Mouse (Mus musculus): ENCODE data around the gene Wt1. TPM values are rescaled to one million over a fixed set of nuclear protein-coding genes. Genes with fewer than 3 reads are reported as not detected.
A peak's percentile ranks its signal among the peaks of the same experiment; 100 is the strongest.

Gene Wt1
- not detected in 2 replicates for total RNA-seq (2015)
- total RNA-seq (2017), result not detected in 2 replicates

DNA sequence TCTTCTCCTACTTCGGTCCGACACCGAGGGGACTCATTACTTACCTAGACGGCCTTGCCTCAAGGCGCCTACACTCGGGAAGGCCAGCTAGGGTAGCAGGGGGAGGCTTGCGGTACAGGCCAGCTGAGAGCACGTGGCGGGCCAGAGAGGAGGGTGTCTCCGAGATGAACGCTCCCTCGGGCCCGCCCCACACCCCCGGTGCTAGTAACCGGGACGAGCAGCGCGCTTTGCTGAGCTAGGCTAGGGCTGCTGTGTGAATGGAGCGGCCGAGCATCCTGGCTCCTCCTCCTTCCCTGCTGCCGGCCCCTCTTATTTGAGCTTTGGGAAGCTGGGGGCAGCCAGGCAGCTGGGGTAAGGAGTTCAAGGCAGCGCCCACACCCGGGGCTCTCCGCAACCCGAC lies at the start of gene Wt1:
Wt1 (plus strand) TSS at position 251 of the 400 bp plus-strand sequence.
- no peak for ATAC-seq (replicated peaks; ENCODE audit: poor library complexity)

DNA sequence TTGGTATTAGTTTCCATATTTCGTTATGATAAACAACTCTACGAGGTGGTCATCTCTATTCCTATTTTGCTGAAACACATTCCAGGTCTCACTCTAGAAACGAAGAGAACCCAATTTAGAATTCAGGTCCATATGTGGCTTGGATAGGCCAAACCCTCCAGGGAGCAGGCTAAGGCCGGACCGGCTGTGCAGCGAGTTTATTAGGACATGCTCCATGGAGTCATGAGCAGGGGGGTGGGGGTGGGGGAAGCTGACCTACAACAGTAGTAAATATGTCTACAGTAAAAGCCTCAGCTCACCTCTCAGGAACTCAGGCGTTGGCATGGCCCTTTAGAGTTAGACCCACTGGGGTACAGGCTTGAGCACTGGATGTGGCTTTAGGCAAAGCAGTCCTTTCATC lies 49.2 kb upstream of the Wt1 start:
- ATAC-seq (replicated peaks; ENCODE audit: poor library complexity), result no peak

DNA sequence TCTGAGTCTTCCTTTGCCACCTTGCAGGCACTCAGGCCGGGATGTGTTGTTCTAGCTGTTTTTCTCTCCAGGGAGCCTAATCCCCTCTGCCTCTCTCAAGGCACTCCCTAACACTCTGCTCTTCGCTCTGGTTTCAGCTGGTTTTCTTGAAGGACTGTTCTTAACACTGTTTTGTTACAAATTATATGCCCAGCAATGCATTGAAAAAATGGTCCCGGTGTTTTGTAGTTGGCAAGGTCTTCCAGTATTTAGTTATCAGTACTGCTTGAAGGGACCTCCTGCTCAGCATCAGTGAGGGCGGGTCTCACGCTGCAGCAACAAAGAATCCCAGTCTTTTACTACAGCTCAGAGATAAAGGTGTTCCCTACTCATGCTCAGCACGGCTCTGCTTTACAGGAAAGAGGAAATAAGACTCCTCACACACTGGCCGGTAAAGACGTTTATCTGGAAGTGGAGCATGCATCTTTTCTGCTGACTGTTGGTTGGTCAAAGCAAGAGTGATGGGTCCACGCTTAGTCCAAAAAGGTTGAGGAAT lies 44.0 kb upstream of the Wt1 start:
- ATAC-seq (replicated peaks; ENCODE audit: poor library complexity), result no peak

DNA sequence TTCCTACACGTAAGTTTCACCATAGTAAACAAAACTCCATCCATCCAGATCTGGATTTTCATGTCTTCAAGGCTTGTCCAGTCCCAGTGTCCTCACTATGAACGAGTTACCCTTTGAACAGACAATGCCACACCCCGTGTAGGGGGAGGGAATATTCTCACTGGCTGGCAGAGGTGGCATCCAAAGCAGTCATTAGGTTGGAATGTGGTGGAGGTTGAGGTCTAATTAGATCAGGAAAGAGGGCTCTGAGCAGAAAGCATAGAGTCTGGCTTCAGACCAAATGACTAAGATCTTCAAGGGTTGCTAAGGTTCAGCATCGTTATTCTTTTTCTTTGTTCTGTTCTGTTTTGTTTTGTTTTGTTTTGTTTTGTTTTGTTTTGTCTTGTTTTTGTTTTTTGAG lies 42.3 kb upstream of the Wt1 start:
- ATAC-seq (replicated peaks; ENCODE audit: poor library complexity), result no peak

DNA sequence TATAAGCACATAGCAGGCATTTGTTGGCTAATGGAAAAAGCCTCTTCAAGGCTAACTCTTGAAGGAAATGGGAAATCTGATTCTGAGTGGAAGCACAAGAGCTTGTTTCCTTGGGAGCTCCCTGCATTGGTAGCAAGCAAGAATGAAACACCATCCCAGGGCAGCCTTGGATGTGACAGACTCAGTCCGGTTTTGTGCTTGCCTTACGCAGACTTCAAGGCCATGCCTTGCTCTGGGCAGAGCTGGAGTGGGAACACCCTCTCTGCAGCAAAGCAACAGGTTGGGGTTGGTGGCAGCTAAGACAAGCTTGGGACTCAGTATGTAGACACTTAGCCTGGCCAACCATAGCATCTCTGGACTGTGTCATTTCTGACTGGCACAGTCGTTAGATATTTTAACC lies 40.2 kb upstream of the Wt1 start:
- no peak for ATAC-seq (replicated peaks; ENCODE audit: poor library complexity)

DNA sequence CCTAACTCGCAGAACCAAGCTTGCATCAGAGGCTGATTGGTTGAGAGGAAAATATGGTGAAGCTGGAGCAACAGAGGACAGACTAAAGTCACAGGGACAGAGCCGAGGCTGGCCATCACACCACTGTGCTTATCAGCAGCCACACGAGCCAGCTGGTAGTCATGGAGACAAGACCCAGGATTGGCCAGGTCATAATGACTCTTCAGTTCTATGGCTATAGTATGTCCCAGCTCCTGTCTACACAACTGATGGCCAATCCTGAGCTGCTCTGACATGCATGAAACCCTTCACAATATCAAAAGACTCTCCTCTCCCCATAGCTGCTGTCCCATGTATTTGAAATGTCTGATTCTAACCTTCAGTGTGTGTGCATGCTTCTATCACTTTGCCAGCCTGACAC lies 38.3 kb upstream of the Wt1 start:
- no peak for ATAC-seq (replicated peaks; ENCODE audit: poor library complexity)

DNA sequence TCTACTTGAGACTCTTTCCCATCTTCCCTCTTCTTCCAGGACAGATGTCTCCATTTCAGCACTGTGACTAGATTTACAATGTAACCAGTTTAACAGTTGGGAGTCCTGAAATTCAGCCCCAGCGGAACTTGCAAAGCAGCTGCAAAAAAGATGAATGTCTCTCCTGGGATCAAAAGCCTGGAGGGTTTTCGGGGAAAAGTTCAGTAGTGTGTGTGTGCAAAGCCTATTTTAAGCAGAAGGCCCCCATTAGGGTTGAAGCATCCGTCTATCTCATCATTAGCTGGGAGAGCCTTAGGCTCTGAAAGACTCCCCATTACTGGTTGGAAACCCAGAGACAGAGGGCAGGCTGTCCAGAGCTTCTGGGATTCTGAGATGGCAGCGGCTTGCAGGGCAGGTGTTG lies 37.2 kb upstream of the Wt1 start:
- ATAC-seq (replicated peaks; ENCODE audit: poor library complexity), result no peak

DNA sequence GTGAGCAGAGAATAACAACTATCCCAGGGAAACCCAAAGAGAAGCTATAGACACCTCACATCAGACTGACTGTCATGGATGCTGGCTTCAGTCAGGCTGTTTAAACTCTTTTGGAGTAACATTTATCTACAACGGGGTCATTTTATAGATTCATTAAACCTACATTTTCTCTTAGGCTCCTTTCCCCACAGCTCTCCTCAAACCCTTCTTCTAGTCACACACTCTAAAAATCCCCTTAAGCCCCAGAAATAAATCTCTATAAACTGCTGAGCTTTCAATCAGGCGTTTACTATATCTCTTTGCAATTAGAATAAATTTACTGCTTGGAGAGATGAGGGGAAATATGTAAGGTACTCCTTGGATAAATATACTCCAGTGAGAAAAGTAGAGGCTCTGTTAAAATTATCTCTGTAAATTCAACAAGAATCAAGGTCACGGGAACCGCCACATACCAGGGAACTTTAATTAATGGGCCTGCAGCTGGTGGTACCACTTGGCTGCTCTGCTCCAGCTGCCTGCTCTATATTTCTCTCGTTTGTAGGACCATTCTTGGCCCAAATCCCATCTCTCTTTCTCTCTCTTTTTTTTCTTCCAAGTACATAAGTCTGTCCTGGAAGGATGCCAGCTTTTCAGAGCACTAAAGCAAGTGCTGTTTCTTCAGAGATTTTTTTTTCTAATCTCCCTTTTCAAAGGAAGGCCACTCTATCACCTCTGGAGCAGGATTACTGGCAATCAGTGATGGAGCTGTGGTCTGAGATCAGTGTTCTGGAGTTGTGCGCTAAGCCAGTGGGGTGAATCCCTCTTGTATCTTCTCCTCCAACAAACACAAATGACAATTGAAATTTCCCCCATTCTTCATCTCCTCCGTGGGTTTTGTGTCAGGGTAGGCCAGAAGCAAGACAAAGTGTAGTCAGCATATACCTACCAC lies 36.5 kb upstream of the Wt1 start:
- no peak for ATAC-seq (replicated peaks; ENCODE audit: poor library complexity)

DNA sequence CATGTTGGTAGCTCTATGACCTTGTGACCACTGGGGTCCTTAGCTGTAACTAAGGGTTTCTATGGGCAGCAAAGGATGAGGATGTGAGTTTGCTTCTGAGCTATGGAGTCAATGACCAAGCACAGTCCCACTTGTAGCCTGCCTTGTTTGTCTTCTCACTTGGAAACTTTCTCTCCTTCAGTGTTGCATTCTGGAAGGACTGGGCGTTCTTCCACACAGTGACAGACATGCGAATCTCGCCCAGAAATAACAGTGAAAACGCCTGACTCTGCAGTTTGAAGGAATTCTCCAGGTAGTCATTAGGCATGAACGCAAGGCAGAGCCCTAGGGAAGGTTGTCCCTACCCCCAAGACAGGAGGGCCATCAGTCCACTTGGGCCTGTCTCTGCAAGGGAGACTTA lies 35.3 kb upstream of the Wt1 start:
- ATAC-seq (replicated peaks; ENCODE audit: poor library complexity), result no peak

DNA sequence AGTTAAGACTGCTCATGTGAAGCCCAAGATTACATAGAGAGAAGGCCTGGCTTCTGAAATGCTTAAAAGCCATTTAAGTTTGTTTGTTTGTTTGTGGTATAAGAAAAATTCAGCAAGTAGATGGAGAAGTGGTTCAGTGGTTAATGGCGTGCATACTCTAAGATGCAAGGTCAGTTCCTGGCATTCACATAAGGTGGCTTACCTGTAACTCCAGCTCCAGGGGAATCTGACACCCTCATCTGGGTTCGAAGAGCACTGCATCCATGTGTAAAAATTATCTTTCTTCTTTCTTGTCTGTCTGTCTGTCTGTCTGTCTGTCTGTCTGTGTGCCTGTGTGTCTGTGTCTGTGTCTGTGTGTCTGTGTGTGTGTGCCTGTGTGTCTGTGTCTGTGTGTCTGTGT lies 34.6 kb upstream of the Wt1 start, which contains the start of gene Gm11060:
Gm11060 (plus strand) TSS at position 301 of the 400 bp plus-strand sequence.
- ATAC-seq (replicated peaks; ENCODE audit: poor library complexity), result no peak

DNA sequence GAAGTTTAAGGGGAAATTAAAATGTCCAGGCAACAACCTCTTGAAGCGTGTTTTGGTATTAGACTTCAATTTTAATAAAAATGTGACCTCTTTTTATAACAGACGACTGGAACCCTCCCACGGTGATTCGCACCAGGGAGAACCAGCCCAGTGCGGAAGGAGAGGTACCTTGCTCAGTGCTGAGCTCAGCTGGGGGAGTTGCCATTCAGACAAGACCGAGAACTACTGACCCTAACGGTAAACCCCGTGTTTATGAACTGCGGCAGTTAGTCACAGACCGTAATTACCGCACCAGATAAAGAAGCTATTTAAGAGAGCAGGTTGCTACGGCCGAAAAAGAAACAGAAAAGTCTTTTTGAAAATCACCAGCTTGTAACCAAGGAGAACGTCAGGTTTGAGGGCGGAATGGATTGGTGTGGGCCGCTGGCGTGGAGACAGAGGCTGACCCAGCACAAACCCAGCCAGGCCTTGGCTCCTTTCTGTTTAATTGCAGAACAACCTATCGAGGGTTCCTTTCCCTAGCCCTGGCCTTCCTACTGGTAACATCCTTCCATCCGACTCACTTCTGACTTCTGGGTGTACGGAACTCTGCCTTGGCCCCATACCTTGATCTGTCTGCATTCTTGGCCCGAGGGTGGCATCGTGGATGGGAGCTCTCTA lies 28.9 kb upstream of the Wt1 start:
- ATAC-seq (replicated peaks; ENCODE audit: poor library complexity), result no peak

DNA sequence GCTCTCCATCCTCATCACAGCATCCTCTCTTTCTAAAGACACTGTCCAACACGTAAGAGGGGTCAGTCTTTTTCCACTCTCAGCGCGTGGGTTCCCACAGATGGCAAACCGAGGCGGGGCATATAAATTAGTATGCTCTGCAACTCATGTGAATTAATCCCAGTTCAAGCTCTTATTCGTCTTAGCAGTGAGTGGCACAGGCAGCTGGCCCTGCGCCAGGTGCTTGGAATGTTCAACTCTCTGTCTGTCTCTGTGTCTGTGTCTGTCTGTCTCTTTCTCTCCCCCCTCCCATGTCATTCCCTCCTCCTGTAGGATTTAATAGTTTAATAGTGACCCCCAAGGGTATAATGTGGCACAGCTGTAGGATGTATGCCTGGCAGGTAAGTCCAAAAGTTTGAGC lies 26.9 kb upstream of the Wt1 start:
- ATAC-seq (replicated peaks; ENCODE audit: poor library complexity), result no peak

DNA sequence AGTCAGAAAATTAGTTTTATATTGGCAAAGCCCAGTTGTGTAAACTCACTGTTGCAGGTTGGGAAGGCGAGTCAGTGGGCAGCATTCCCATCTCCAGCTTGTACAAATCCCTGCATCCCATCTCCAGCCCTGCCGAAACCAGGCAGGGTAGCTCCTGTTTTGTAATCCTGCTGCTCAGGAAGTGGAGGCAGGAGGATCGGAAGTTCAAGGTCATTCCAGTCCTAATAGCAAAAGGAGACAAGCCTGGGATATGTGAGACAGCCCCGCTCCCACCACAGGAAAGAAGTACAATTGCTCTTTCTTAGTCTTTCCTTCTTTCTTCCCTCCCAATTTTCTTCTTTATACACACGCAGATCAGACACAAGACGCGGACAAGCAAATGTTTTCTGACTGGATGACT lies 25.8 kb upstream of the Wt1 start:
- ATAC-seq (replicated peaks; ENCODE audit: poor library complexity), result no peak

DNA sequence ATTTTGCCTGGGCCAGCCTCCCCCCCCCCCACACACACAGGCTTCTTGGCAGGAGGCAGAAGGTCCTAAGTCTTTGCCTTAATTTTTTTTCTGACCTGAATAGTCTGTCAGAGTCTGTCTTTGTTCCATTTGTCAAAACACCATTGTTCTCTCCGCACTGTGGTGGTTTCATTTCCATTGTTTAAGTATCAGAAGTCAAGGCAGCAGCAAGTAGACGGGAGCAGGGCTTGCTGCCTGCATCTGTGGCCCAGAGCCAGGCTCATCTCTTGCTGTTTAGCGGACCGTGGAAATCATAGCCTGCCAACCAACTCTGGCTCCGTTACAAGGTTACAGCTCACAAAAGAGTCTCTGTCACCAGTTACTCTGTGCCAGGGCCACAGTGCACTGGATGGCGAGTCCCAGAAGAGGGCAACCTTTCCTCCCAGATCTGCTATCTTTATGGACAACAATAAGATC lies 17.6 kb upstream of the Wt1 start:
- peak; percentile 46 for ATAC-seq (replicated peaks; ENCODE audit: poor library complexity)

DNA sequence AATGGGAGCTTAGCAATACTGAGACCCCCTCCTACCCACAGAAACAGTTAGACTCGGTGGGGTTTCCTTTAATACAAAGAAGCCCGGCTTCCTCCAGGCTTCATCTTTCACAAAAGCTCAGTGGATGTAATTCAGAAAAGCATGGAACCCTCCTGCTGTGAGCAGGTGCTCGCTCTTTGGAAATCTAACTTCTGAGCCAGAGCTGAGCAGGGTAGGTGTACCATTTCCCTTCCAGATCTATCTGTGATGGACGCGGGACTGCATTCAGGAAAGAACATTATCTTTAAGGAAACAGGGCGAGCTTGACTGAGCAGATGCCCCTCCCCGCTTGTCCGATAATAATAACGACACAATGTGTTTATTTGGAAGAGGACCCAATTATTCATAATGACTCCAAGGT lies 12.3 kb upstream of the Wt1 start:
- peak; percentile 74 for ATAC-seq (replicated peaks; ENCODE audit: poor library complexity)

DNA sequence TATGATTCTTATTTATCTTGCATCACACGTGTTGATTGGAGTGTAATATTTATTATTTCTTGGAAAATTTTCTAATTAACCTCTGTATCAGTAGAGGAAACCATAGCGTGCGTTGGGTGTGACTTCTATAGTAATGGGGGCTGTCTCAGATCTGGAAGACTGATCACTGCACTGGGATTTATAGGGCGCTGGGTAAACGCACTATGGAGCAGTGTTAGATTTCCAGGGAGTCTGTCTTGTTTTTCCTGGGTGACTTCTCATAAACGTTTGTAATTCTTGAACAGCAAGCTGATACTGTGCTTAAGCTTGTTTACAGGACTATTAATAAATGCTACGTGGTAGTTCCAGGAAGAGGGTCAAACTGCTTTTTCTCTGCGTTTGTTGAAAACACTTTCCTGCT lies 8.7 kb upstream of the Wt1 start:
- no peak for ATAC-seq (replicated peaks; ENCODE audit: poor library complexity)

DNA sequence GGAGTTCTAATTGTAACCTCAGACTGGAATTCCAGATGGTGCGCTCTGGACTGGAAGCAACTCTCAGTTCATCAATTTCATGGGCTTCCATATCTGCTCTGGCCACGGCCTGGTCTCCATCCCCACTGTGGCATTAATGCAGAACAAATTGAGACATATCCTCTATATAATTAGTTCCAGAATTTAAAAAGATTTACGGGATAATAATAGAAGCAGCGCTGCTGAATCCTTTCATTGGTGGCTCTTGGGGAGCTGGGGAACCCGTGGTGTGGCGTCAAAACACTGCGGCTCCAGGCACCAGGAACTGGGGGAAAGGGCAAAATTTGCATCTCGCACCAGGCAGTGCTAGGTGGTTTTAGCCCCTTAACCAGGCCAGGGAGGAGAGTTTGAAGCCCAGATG lies 4.1 kb upstream of the Wt1 start:
- ATAC-seq (replicated peaks; ENCODE audit: poor library complexity), result no peak

DNA sequence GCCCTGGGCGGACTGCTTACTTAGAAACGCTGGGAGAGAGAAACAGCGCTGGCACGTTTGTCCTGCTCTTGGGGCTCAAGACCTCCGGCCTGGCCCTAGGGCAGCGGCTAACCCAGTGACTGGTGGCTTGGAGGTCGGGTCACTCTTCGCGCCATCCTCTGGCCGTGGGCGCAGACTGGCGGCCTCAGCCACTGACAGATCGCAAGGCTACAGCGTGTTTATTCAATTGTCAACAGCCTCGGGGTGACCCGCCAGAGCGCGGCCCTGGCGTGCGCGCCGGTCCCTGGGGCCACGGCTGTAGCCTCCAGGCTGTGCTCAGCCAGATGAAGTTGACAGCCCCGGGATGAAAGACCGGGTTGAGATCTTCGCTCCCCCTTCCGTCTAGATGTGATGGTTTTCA lies 3.4 kb upstream of the Wt1 start:
- ATAC-seq (replicated peaks; ENCODE audit: poor library complexity), result no peak; the same call in 1 of the 2 replicates

DNA sequence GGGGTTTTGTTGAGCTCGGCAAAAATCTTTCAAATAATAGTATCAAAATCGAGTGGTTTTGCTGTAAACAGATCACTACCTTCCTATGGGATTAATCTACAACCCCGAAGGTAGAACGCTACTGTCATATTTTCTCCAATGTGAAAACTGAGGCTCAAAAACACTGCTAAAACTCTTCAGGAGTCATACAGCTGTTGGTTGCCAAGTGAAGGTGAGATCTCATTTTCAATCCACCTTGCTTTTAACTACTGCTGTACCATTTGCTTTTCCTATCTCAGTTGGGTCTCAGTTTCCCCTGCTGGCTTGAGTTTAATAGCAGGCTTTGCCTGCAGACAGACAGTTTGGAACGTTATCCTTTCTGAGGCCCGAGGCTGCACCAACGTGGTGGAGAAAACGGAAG lies 2.9 kb upstream of the Wt1 start:
- no peak for ATAC-seq (replicated peaks; ENCODE audit: poor library complexity)

DNA sequence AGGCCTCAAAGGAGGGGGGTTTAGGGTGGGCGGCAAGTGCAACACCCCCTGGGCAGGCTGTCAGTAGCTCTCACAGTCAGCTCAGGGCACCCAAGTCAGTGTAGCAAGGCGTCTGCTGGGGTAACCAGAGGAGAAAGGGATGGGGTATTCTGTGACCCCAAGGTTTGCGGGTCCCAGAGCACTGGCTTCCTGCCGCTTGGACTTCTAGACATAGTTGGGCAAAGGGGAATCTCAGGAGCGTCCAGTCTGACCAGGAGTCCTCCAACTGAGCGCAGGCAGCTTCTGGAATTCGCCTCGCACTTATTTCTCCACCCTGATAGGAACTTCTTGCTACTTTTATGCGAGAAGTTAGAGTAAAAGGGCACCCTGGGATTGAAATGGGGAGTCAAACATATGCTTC lies 2.4 kb upstream of the Wt1 start:
- ATAC-seq (replicated peaks; ENCODE audit: poor library complexity), result no peak

DNA sequence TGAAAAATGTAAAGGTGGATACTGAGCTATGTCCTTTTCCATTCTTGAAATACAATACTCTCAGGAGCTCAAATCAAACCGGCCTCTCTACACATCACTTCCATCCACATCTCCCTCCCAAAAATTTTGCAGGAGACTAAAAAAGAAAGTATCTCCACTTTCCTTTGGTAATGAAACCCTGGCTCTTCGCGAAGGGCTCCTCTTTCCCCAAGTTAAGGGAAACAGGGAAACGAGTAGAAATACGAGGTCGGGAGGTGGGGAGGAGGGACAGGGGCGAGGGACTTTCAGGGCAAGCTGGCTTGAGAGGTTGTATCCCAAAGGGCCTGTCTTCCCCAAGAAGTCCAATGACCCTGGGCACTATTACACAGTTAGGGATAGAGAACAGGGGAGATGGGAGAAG lies 1.9 kb upstream of the Wt1 start:
- ATAC-seq (replicated peaks; ENCODE audit: poor library complexity), result no peak

DNA sequence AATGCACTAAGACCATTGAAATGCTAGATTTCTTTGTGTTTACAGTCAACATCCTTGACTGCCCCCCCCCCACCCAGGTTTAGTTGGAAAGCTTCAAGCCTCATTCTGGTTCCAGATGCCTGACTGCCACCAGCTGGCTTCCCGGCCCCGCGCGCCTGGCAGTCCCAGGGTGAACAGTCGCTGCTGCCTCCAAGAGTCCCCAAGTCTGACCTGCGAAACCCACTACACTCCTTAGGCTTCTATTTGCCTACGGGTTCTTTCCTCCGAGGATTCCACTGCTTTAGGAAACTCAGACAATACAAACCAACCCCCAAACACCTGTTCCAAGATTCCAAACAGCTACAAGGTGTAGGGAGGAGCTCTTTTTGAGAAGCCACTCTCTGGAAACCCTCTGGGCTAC lies 1.1 kb upstream of the Wt1 start:
- ATAC-seq (replicated peaks; ENCODE audit: poor library complexity), result no peak

Measured in megakaryocyte progenitor cell, adult 5-6 weeks (primary cell).